Mouse (Mus musculus) brain, embryonic 14.5 days (tissue): ENCODE measurements around the gene Cnot2.
"Not testable (repeated sequence)": the region's sequence is repeated elsewhere in the genome, so short reads cannot be mapped to it uniquely, and the experiment has no call there.

ENCODE experiments used
- CTCF ChIP-seq: fragments of 200-500 bp; IDR thresholded peaks from 2 replicates; pipeline ENCODE4 v1.5.1; 2012; ENCODE audit warnings: inconsistent platforms, mild to moderate bottlenecking, moderate library complexity, borderline replicate concordance; ENCODE audit not compliant: insufficient read depth, insufficient read length; ENCODE audit errors: extremely low read depth
- POLR2A ChIP-seq: fragments of 200-500 bp; IDR thresholded peaks from 2 replicates; pipeline ENCODE4 v1.6.1; 2012; ENCODE audit warnings: mild to moderate bottlenecking, inconsistent platforms, borderline replicate concordance; ENCODE audit not compliant: poor library complexity, insufficient read depth, insufficient read length, severe bottlenecking; ENCODE audit errors: extremely low read depth

GRCm38 (mm10) chr10:116576071-116576470 is 5.2 kb downstream of the Cnot2 start:
- TF ChIP-seq CTCF, POLR2A: not testable (repeated sequence)
